Comparison of ENCODE assay signal across 29 mouse cellular contexts in the genomic region with DNA sequence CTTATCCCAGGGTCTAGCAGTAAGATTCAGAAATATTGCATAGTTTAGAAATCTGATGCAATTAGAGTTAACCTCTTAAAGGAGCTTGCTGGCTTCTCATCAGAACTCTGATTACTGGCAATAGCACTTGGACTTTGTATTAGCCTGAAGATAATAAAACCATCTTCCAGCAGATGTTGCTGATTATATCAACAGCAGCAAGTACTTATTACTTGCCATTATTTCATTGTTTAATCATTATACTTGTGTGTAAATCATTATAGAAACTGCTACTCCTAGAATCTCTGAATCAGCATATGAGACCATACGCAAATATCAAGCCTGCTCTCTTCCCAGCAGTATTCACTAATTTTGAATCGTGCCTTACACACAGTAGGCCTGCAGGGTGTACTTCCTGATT. TPM values are rescaled to one million over a fixed set of nuclear protein-coding genes. Genes with fewer than 3 reads are reported as not detected.
DNase-seq lines count a peak whose midpoint lies in the region; ATAC-seq and TF ChIP-seq lines count a peak whose summit lies in the region.
"Had no signal": no experiment of that assay in that cellular context is flagged by ENCODE, and none has a peak within 500 bp of the region (broad histone marks: within the 10 kb centered on the region; RNA-seq: fewer than 3 reads in every experiment).

No protein-coding gene starts in this region.

- no peak overlapping the region for H3K4me2 ChIP-seq in CH12.LX (ENCODE audit: insufficient read depth, low read depth, poor library complexity, severe bottlenecking)
- no peak overlapping the region for H3K4me2 ChIP-seq in intestine, embryonic 16.5 days (ENCODE audit: low read depth, low read length)
- H3K4me2 ChIP-seq: embryonic facial prominence, embryonic 13.5 days; embryonic facial prominence, embryonic 15.5 days; forebrain, embryonic 12.5 days had no signal

- TF ChIP-seq CTCF in kidney, adult 2 months (conservative IDR thresholded peaks at IDR 0.05; ENCODE audit: insufficient read depth, insufficient read length, low read depth, low read length) = no peak
- TF ChIP-seq CTCF in CH12.LX (conservative IDR thresholded peaks at IDR 0.05 in 1 of 2, IDR thresholded peaks at IDR 0.05 in 1 of 2; ENCODE audit: low read depth in 2 of 2, low read length in 2 of 2) = no peak

- H3K36me3 ChIP-seq in kidney, adult 2 months (ENCODE audit: control insufficient read depth, insufficient read depth, low read length) = no peaks in the 10 kb centered on the region
- H3K36me3 ChIP-seq in CH12.LX (replicated peaks in 1 of 2; ENCODE audit: control insufficient read depth in 1 of 2, insufficient read depth in 1 of 2, low read length in 1 of 2) = peaks cover 0 to 8% of the 10 kb centered on the region in 2 experiments
- H3K36me3 ChIP-seq in intestine, embryonic 16.5 days (ENCODE audit: control insufficient read depth, insufficient read depth, low read length) = no peaks in the 10 kb centered on the region
- H3K36me3 ChIP-seq: embryonic facial prominence, embryonic 13.5 days; embryonic facial prominence, embryonic 15.5 days; forebrain, embryonic 10.5 days; forebrain, embryonic 12.5 days had no signal

- peaks cover 21% of the 10 kb centered on the region for H3K79me2 ChIP-seq in CH12.LX (replicated peaks; ENCODE audit: control insufficient read depth, extremely low read depth, insufficient read depth, poor library complexity, severe bottlenecking)

- no peak for TF ChIP-seq POLR2A in kidney, adult 2 months (IDR thresholded peaks at IDR 0.05; ENCODE audit: low read depth, low read length)
- no peak for TF ChIP-seq POLR2A in CH12.LX (IDR thresholded peaks at IDR 0.05; ENCODE audit: low read depth, low read length)

- TF ChIP-seq EP300 in CH12.LX (IDR thresholded peaks at IDR 0.05; ENCODE audit: low read length) = no peak

- no peak overlapping the region for H3K9ac ChIP-seq in CH12.LX (ENCODE audit: insufficient read depth, low read depth)
- H3K9ac ChIP-seq in intestine, embryonic 16.5 days (ENCODE audit: low read depth, low read length) = no peak overlapping the region
- H3K9ac ChIP-seq: embryonic facial prominence, embryonic 13.5 days; embryonic facial prominence, embryonic 15.5 days; forebrain, embryonic 12.5 days had no signal

- in situ Hi-C loops in CH12.LX (cut with MboI; ENCODE audit: low pct_ligation_motif_present, low pct_unique_long_range_greater_than_20kb, low sequenced_read_pairs) = loop anchor here (25.0 kb wide), 1 partner anchor 253 kb away; no protein-coding TSS in a partner anchor

- H3K4me3 ChIP-seq in kidney, adult 2 months (ENCODE audit: insufficient read depth, low read depth, low read length) = no peak overlapping the region
- H3K4me3 ChIP-seq in CH12.LX (replicated peaks in 1 of 3; ENCODE audit: low read depth in 2 of 3, low read length in 2 of 3, poor library complexity in 1 of 3) = no peak overlapping the region
- no peak overlapping the region for H3K4me3 ChIP-seq in intestine, embryonic 16.5 days (ENCODE audit: low read length)
- H3K4me3 ChIP-seq: embryonic facial prominence, embryonic 13.5 days; embryonic facial prominence, embryonic 15.5 days; erythroblast, embryonic 14.5 days; forebrain, embryonic 10.5 days; forebrain, embryonic 12.5 days had no signal

- TF ChIP-seq RAD21 in CH12.LX (IDR thresholded peaks at IDR 0.05; ENCODE audit: low read depth, low read length) = no peak

- dilution Hi-C loops in CH12.LX (cut with MboI; ENCODE audit: extremely low pct_ligation_motif_present, extremely low pct_unique_long_range_greater_than_20kb, low sequenced_read_pairs) = no loop called here

- WGBS in kidney, adult 2 months = 53% methylated on average over 2 of the region's 2 CpGs
- 66% methylated on average over 2 of the region's 2 CpGs for WGBS in intestine, embryonic 16.5 days

- ATAC-seq in intestine, embryonic 16.5 days = peak; percentile 79
- ATAC-seq: CD4-positive, CD25-positive, alpha-beta regulatory T cell, adult 4 months; forebrain, embryonic 14.5 days; forebrain, embryonic 16.5 days had no signal

- intact Hi-C loops in left cerebral cortex, postnatal 25 days (cut with DNase I) = loop anchor here (5.0 kb wide), 1 partner anchor 53 kb away; no protein-coding TSS in a partner anchor

- no peak overlapping the region for H3K27ac ChIP-seq in kidney, adult 2 months (ENCODE audit: insufficient read depth, low read depth, low read length)
- no peak overlapping the region for H3K27ac ChIP-seq in CH12.LX (ENCODE audit: insufficient read depth, low read depth)
- H3K27ac ChIP-seq in intestine, embryonic 16.5 days (ENCODE audit: low read length) = no peak overlapping the region
- H3K27ac ChIP-seq: embryonic facial prominence, embryonic 13.5 days; embryonic facial prominence, embryonic 15.5 days; forebrain, embryonic 10.5 days; forebrain, embryonic 12.5 days had no signal

- H3K27me3 ChIP-seq in kidney, adult 2 months (replicated peaks; ENCODE audit: control insufficient read depth, insufficient read depth, low read length) = no peaks in the 10 kb centered on the region
- no peaks in the 10 kb centered on the region for H3K27me3 ChIP-seq in CH12.LX (replicated peaks)
- H3K27me3 ChIP-seq in intestine, embryonic 16.5 days (replicated peaks; ENCODE audit: control insufficient read depth, insufficient read depth, low read length) = no peaks in the 10 kb centered on the region
- H3K27me3 ChIP-seq: embryonic facial prominence, embryonic 13.5 days; embryonic facial prominence, embryonic 15.5 days; forebrain, embryonic 12.5 days had no signal

- H3K9me3 ChIP-seq in CH12.LX (replicated peaks; ENCODE audit: low read length) = peaks cover 2% of the 10 kb centered on the region
- no peaks in the 10 kb centered on the region for H3K9me3 ChIP-seq in intestine, embryonic 16.5 days (ENCODE audit: control insufficient read depth, low read length)
- H3K9me3 ChIP-seq: embryonic facial prominence, embryonic 13.5 days; embryonic facial prominence, embryonic 15.5 days; forebrain, embryonic 10.5 days; forebrain, embryonic 12.5 days had no signal

- no peaks in the 10 kb centered on the region; the same call in 1 of the 2 replicates for H3K4me1 ChIP-seq in kidney, adult 2 months (ENCODE audit: control insufficient read depth, insufficient read depth, low read length)
- peaks cover 11 to 30% of the 10 kb centered on the region in 2 experiments for H3K4me1 ChIP-seq in CH12.LX (ENCODE audit: control insufficient read depth in 1 of 2, insufficient read depth in 2 of 2)
- H3K4me1 ChIP-seq in intestine, embryonic 16.5 days (ENCODE audit: control insufficient read depth, insufficient read depth, low read length) = no peaks in the 10 kb centered on the region; the same call in 1 of the 2 replicates
- H3K4me1 ChIP-seq: embryonic facial prominence, embryonic 15.5 days; forebrain, embryonic 10.5 days; forebrain, embryonic 12.5 days had no signal

- DNase-seq in kidney, adult 2 months = peak; percentile 13
- DNase-seq in kidney, postnatal 14 days = no peak
- DNase-seq in CH12.LX (ENCODE audit: extremely low read depth) = no peak
- DNase-seq in ovary, postnatal 14 days (ENCODE audit: low spot score) = no peak
- DNase-seq in left cerebral cortex, postnatal 25 days (ENCODE audit: low spot score in 2 of 2) = no peak
- DNase-seq: adrenal gland, adult 2 months; adrenal gland, postnatal 10 days; adrenal gland, postnatal 25 days; B cell, adult 2 months; cerebellum, adult 11 months; cerebellum, adult 18-20 months; cerebellum, adult 8-10 months; cerebellum, adult 9-11 months; cerebellum, postnatal 14 days; cerebellum, postnatal 36 days; embryo, embryonic 11 days had no signal

TF ChIP-seq in CH12.LX, 34 proteins besides CTCF, POLR2A, EP300 and RAD21 (continues in another document):
- TF ChIP-seq ZMIZ1 (IDR thresholded peaks at IDR 0.05; ENCODE audit: low read depth, low read length) (no peak), CHD2 (IDR thresholded peaks at IDR 0.05; ENCODE audit: low read length) (no peak), MAFK (IDR thresholded peaks at IDR 0.05; ENCODE audit: insufficient replicate concordance, low read length) (no peak), PAX5 (IDR thresholded peaks at IDR 0.05; ENCODE audit: low read length) (no peak), IRF4 (IDR thresholded peaks at IDR 0.05; ENCODE audit: low read depth, low read length) (no peak), MEF2A (IDR thresholded peaks at IDR 0.05; ENCODE audit: borderline replicate concordance, low read depth, low read length) (no peak)

RNA-seq across cellular contexts. Expression of a gene that starts 1.6 kb away (rescaled TPM):
- 0.17 TPM in 1 of 2 replicates, not detected in the other for polyA plus RNA-seq in kidney, adult 2 months (2012; rRNA removed)
- 12.2 and 19.3 TPM in 2 replicates for total RNA-seq in CH12.LX (2012; rRNA removed)
- 22.4 and 23.0 TPM in 2 replicates for total RNA-seq in CH12.LX (2014; rRNA removed)
- 24.8 and 24.9 TPM in 2 replicates for polyA plus RNA-seq in CH12.LX (2012; ENCODE audit: insufficient read length, low read depth)
- 14.2 and 22.4 TPM in 2 replicates for polyA plus RNA-seq in intestine, embryonic 16.5 days (2015; fragmentation: Nextera tagmentation; extraction: Ambion mirVana)
- under 1 TPM; 0.78 TPM for total RNA-seq in left cerebral cortex, postnatal 25 days (2021)
- total RNA-seq: adrenal gland, adult 2 months; MEL had no signal
- polyA plus RNA-seq: adrenal gland, adult 2 months; embryonic facial prominence, embryonic 11.5 days; embryonic facial prominence, embryonic 15.5 days; forebrain, embryonic 14.5 days had no signal

RNA-seq across cellular contexts. Expression of a gene that starts 24.6 kb away (rescaled TPM):
- 0.14 TPM in 2 replicates for polyA plus RNA-seq in kidney, adult 2 months (2012; rRNA removed)
- total RNA-seq in CH12.LX (2012; rRNA removed) (3.1 and 4.3 TPM in 2 replicates), CH12.LX (2014; rRNA removed) (0.91 and 1.6 TPM in 2 replicates)
- not detected in 2 replicates for polyA plus RNA-seq in CH12.LX (2012; ENCODE audit: insufficient read length, low read depth)
- 0.45 and 0.69 TPM in 2 replicates for polyA plus RNA-seq in intestine, embryonic 16.5 days (2015; fragmentation: Nextera tagmentation; extraction: Ambion mirVana)
- under 1 TPM; 0.16 to 0.32 TPM for total RNA-seq in left cerebral cortex, postnatal 25 days (2021)
- total RNA-seq: adrenal gland, postnatal 4 days; common myeloid progenitor, adult 5-6 weeks had no signal
- polyA plus RNA-seq: adrenal gland, adult 2 months; embryonic facial prominence, embryonic 11.5 days; forebrain, embryonic 12.5 days had no signal

RNA-seq across cellular contexts. Expression of a gene that starts 24.7 kb away (rescaled TPM):
- 13.8 and 15.7 TPM in 2 replicates for polyA plus RNA-seq in kidney, adult 2 months (2012; rRNA removed)
- total RNA-seq in CH12.LX (2012; rRNA removed) (19.8 and 20.1 TPM in 2 replicates), CH12.LX (2014; rRNA removed) (31.6 and 31.9 TPM in 2 replicates)
- polyA plus RNA-seq in CH12.LX (2012; ENCODE audit: insufficient read length, low read depth) = 22.6 and 23.1 TPM in 2 replicates
- polyA plus RNA-seq in intestine, embryonic 16.5 days (2015; fragmentation: Nextera tagmentation; extraction: Ambion mirVana) = 21.0 and 21.8 TPM in 2 replicates
- 10 to 100 TPM; 14.1 to 16.1 TPM for total RNA-seq in left cerebral cortex, postnatal 25 days (2021)

RNA-seq across cellular contexts. Expression of a gene that starts 24.8 kb away (rescaled TPM):
- polyA plus RNA-seq in kidney, adult 2 months (2012; rRNA removed) = 8.9 and 12.5 TPM in 2 replicates
- total RNA-seq in CH12.LX (2012; rRNA removed) = 16.7 and 18.5 TPM in 2 replicates
- 9.1 and 10.2 TPM in 2 replicates for total RNA-seq in CH12.LX (2014; rRNA removed)
- 32.2 and 32.5 TPM in 2 replicates for polyA plus RNA-seq in CH12.LX (2012; ENCODE audit: insufficient read length, low read depth)
- polyA plus RNA-seq in intestine, embryonic 16.5 days (2015; fragmentation: Nextera tagmentation; extraction: Ambion mirVana) = 19.1 and 21.1 TPM in 2 replicates
- total RNA-seq in left cerebral cortex, postnatal 25 days (2021) = 1 to 10 TPM; 5.9 to 7.7 TPM

RNA-seq across cellular contexts. Expression of a gene that starts 25.6 kb away (rescaled TPM):
- 1.8 and 2.3 TPM in 2 replicates for polyA plus RNA-seq in kidney, adult 2 months (2012; rRNA removed)
- 21.9 and 26.7 TPM in 2 replicates for total RNA-seq in CH12.LX (2012; rRNA removed)
- total RNA-seq in CH12.LX (2014; rRNA removed) = 46.9 and 49.7 TPM in 2 replicates
- 67.9 and 90.9 TPM in 2 replicates for polyA plus RNA-seq in CH12.LX (2012; ENCODE audit: insufficient read length, low read depth)
- polyA plus RNA-seq in intestine, embryonic 16.5 days (2015; fragmentation: Nextera tagmentation; extraction: Ambion mirVana) = 2.2 and 2.8 TPM in 2 replicates
- 1 to 10 TPM; 1.2 to 1.7 TPM for total RNA-seq in left cerebral cortex, postnatal 25 days (2021)
- total RNA-seq: MEL had no signal
- polyA plus RNA-seq: erythroblast, embryonic 14.5 days had no signal

Comparison
In these comparisons a context has a peak if more than half of its experiments do, and no peak if none do; other contexts are left out.
1. RNA of a gene that starts 1.6 kb away (polyA plus RNA-seq): 24.8 to 24.9 TPM in CH12.LX and 14.2 to 22.4 TPM in intestine, embryonic 16.5 days; 0.17 TPM in kidney, adult 2 months; every median in the first group is over 10 times any median in the second.